Mouse (Mus musculus): ENCODE data around the gene Alpk1.
A peak's percentile ranks its signal among the peaks of the same experiment; 100 is the strongest.

Alpk1 gene

GRCm38 (mm10) chr3:127694802-127695771, 85.2 kb downstream of the Alpk1 start:
- no peak for DNase-seq (ENCODE audit: low spot score)

- no peak for DNase-seq (ENCODE audit: low spot score)
Measured at GRCm38 (mm10) chr3:127691230-127691629, 89.1 kb downstream of the Alpk1 start.

DNA sequence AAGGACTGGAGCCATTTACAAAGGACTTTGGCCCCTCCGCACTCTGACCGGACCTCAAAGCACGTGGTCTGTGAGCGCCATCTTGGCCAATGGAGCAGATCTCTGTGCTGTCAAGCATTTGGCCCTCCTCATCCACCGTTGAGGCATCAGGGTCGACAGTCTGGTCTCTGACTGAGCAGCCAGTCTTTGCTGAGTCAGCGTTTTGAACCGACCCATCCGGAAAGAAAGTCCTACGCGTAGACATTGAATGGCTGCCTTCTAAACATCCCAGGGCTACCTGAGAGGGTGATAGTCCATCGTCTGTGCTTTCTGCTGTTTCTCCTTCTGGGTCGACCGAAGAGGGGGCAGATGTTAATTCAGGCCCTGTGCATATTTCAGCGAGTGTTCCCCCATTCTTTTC, 100.6 kb downstream of the Alpk1 start:
- no peak for DNase-seq (ENCODE audit: low spot score)

GRCm38 (mm10) chr3:127661646-127662531, 118.4 kb downstream of the Alpk1 start:
- DNase-seq (ENCODE audit: low spot score) = no peak

- DNase-seq (ENCODE audit: low spot score) = no peak
Measured at GRCm38 (mm10) chr3:127660712-127661111, 119.6 kb downstream of the Alpk1 start.

GRCm38 (mm10) chr3:127651742-127652653, 128.3 kb downstream of the Alpk1 start:
- no peak for DNase-seq (ENCODE audit: low spot score)

GRCm38 (mm10) chr3:127646156-127646825, 134.0 kb downstream of the Alpk1 start:
- no peak for DNase-seq (ENCODE audit: low spot score)

DNA sequence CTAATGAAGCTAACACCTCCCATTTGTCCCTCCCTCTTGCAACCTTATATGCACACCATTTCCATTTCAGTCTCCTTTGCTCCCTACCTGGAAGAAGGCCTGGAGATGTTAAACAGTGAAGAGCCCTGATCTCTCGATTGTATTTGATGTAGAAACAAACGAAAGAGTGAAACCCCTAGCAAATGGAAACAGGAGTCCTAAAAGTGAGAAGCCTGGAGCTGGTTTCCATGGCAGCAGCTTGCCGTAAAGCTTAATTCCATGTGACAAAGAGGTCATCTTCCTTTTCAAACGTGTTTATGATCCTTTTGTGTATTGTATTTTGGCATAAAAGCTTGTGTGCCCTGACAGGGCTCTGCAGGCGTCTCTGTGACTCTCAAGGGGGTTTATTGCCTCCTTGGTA, 138.1 kb downstream of the Alpk1 start:
- no peak for DNase-seq (ENCODE audit: low spot score)

- DNase-seq (ENCODE audit: low spot score) = no peak
Measured at GRCm38 (mm10) chr3:127640762-127641700, 139.3 kb downstream of the Alpk1 start.

DNA sequence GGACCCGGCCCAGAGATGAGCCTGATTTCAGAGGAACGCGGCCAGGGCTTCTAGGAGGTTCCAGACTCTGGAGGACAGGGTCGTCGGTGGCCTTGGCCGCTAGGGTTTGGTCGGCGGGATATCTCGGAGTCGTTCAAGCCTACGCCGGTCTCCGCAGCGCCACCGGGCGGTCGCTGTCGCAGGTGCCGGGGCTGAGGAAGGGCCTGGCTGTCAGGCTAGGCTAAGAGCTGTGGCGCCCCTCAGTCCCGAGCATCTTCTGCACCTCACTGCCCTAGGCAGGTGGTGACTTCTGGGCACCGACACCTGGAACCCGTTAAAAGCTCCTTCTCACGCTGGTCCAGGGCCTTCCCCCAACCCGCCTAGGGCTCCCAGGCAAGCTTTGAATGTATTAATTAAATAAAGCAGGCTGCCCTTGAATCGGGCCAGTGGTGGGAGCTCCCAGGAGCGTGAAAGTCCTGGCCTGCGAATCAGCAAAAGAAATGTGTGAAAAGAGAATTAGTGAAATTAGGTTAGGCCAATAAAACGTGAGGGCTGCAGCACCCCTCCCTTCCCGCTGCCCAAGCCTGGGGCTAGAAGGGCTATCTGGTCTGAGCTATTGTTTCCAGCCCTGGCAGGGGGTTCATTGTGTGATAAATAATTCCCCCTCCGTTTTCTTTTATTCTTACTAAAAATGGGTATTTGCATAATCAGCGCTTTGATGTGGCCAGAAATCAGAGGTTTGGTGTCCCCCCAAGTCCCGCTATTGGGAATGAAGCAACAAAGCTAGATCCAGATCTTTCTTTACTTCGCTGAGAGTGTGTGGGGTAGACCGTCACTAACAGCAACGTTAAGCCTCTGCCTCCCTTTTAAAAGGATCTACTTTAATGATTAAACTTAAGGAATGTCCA, 140.2 kb downstream of the Alpk1 start:
- no peak for DNase-seq (ENCODE audit: low spot score)

- DNase-seq (ENCODE audit: low spot score) = no peak
Measured at GRCm38 (mm10) chr3:127634984-127635349, 145.4 kb downstream of the Alpk1 start.

- DNase-seq (ENCODE audit: low spot score) = peak; percentile 52
Measured at GRCm38 (mm10) chr3:127634101-127634983, 146.0 kb downstream of the Alpk1 start.

DNA sequence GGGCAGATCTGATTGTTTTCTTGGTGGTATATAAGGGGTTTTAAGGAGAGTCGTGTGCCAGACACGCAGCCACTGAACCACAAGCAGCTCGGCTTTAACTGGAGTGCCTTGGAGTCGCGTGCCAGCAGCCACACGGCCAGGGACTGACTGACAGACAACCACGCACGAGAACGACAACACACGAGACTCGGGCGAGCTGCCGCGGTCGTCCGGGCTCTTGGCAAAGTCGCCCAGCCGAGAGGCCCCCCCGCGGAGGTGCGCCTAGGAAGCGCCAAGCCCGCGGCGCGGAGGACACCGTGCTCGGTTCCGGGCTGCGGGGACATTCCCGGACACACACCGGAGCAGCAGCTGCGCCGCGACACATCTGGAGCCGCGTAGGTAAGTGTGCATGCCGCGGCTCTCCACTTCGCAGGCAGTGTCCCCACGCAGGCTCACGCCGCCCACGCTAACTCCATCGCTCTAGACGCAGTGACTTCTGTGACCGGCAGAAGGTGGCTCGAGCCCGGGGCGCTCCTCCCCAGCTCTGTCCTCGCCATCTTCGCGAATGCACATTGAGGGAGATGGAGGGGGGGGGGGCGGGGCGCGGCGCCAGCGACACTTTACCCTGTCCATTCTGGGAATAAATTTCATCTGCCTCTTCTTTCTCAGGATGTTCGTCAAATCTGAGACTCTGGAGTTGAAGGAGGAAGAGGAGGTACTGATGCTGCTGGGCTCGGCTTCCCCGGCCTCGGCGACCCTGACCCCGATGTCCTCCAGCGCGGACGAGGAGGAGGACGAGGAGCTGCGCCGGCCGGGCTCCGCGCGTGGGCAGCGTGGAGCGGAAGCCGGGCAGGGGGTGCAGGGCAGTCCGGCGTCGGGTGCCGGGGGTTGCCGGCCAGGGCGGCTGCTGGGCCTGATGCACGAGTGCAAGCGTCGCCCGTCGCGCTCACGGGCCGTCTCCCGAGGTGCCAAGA, 147.0 kb downstream of the Alpk1 start, which contains the start of gene Neurog2:
Gene Neurog2, plus strand, starts transcription at position 56 of the 953 bp plus-strand sequence.
- no peak for DNase-seq (ENCODE audit: low spot score)

- DNase-seq (ENCODE audit: low spot score) = no peak
Measured at GRCm38 (mm10) chr3:127632531-127632930, 147.8 kb downstream of the Alpk1 start.

DNA sequence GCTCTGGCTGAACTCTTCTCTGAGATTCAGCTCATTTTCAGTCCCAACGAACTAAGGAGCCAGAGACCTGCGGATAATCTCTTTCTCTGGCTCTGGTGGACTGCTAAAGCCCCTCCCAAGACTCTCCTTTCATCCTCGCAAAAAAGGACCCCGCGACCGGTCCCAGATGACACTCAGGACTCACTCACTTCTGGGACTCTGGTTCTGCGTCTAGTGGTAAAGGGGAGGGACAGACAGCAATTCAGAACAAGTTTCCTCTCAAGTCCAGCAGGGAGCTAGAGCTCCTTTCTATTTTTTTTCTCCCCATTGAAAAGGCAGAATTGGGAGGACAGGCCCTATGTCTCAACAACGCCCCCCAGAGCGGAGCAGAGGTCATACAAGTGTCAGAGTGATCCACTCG, 148.7 kb downstream of the Alpk1 start:
- no peak for DNase-seq (ENCODE audit: low spot score)

DNA sequence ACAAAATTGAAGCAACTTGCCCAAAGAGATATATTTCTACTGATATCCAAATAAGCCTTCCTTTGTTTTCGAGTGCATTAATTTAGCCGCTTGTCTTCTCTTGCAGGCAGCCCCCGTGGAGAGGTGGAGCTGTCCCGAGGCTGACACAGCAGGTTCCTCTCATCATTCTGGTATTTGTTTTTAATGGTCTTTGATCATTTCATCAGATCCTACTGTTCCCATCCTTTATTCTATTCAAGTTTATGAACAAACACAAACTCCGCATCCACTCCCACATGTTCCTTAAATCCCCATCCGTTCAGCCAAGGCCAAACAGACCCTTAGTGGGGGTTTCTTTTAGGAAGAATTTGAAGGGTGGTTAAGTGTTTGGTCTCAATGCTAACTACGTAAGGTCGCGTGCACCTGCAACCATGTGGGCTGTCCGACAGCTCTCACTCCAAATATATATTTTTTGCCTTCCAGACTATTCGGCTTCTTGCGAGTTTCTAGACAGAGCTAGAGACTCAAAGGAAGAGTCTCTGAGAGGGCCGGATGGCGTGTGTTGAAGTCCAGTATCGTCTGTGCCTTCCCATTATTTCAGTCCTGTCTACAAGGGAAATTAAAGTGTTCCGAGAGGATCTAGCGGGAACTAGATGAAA, 149.5 kb downstream of the Alpk1 start:
- no peak for DNase-seq (ENCODE audit: low spot score)

All from c-Kit-positive CD71-positive TER-119-positive erythroid progenitor cells, embryonic 14.5 days (primary cell).